Mouse (Mus musculus): Measurements from ENCODE around the gene Cdc16. TPM values are rescaled to one million over a fixed set of nuclear protein-coding genes. Genes with fewer than 3 reads are reported as not detected.
"Not testable (repeated sequence)": the region's sequence is repeated elsewhere in the genome, so short reads cannot be mapped to it uniquely, and the experiment has no call there.

Cdc16 gene
- polyA plus RNA-seq (2016; fragmentation: Nextera tagmentation; extraction: Ambion mirVana) = 210 and 233 TPM in 2 replicates

DNA sequence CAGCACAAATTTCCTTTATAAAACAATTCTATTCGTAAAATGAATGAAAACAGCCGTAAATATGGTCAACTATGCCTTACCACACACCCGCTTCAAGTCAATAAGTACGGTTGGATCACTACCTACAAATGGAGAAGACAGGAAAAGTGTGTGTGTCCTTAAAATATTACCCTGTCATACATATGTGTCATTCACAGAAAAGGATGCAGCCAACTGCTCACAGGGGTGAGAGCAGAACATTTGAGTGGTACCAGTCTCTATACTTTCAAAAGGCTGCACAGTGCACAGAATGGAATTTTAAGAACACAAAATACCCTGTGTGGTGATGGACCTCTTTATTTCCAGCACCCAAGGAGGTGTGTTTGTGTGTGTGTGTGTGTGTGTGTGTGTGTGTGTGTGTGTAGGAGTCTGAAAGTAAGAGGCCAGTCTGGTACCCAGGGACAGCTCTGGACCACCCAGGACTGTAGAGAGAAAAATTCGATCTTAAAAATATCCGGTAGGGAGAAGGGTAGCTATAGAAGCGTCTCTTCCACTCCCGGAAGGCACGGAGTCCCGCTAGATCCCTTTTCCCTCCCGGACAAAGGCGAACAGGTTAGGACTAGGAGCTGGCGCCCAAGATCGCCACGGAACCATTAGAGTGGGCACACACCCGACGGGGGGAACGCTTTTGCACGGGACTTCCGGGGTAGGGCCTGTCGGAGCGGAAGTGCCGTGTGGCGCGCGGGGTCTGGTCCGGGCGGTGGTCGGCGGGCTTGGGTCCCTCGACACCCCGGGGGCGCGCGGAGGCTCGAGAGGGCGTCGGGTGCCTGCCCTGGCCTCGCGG, at the start of gene Cdc16:
TSS of gene Cdc16 (plus strand) at position 695 of the 823 bp plus-strand sequence.
- H3K36me3 ChIP-seq = peaks cover 31% of the 10 kb centered on the region
- peaks cover 16% of the 10 kb centered on the region for H3K4me1 ChIP-seq
- DNase-seq (ENCODE audit: low spot score) = peak; percentile 97
- H3K9me3 ChIP-seq (replicated peaks) = no peaks in the 10 kb centered on the region
- H3K27me3 ChIP-seq (ENCODE audit: low read depth, poor library complexity, severe bottlenecking) = no peaks in the 10 kb centered on the region
- WGBS = 9% methylated on average over 40 of the region's 40 CpGs
- peak within 1 kb of the TSS; percentile 95 for H3K27ac ChIP-seq
- peak within 1 kb of the TSS; percentile 90 for H3K4me3 ChIP-seq

DNA sequence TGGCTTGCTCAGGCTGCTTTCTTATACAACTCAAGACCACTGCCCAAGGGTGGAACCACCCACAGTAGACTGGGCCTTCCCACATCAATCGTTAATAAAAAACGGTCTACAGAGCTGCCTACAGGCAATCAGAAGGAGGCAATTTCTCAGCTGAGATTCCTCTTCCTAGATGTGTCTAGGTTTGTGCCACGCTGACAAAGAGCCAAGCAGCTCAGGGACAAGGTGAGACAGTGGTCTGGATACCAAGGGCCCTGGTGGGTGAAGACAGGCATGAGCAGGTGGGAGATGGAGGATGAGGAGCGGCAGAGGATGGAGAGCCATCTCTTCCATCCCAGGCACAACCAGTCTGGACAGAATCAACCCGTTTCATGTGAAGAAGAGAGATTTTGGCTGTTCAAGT, 49.0 kb upstream of the Cdc16 start:
- H3K4me3 ChIP-seq = no peak overlapping the region
- H3K9me3 ChIP-seq (replicated peaks) = no peaks in the 10 kb centered on the region
- peaks cover 8% of the 10 kb centered on the region for H3K4me1 ChIP-seq
- H3K36me3 ChIP-seq = no peaks in the 10 kb centered on the region
- WGBS = 91% methylated on average over 5 of the region's 5 CpGs
- H3K27me3 ChIP-seq (ENCODE audit: low read depth, poor library complexity, severe bottlenecking) = no peaks in the 10 kb centered on the region
- no peak for DNase-seq (ENCODE audit: low spot score)
- H3K27ac ChIP-seq = no peak overlapping the region

DNA sequence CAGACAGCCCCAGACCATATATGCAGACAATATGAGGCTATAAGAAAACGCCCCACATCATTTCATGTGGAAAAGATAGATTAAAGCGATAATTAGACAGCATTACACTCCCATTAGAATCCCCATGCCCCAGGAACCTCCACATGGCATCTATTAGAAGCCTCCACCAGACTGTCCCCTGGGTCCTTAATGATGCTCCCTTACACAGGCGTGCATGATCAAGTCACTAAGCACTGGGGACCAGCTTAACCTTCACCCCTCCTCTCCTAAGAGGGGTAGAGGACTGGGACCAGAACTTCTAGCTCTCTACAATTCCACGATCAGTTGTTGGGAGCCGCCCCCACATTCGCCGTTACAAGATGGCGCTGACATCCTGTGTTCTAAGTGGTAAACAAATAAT, 38.5 kb upstream of the Cdc16 start:
- H3K36me3 ChIP-seq = no peaks in the 10 kb centered on the region
- DNase-seq (ENCODE audit: low spot score) = no peak
- H3K9me3 ChIP-seq (replicated peaks) = no peaks in the 10 kb centered on the region
- no peaks in the 10 kb centered on the region for H3K4me1 ChIP-seq
- WGBS = 94% methylated on average over 8 of the region's 8 CpGs
- H3K27me3 ChIP-seq (ENCODE audit: low read depth, poor library complexity, severe bottlenecking) = no peaks in the 10 kb centered on the region
- no peak overlapping the region for H3K4me3 ChIP-seq
- no peak overlapping the region for H3K27ac ChIP-seq

DNA sequence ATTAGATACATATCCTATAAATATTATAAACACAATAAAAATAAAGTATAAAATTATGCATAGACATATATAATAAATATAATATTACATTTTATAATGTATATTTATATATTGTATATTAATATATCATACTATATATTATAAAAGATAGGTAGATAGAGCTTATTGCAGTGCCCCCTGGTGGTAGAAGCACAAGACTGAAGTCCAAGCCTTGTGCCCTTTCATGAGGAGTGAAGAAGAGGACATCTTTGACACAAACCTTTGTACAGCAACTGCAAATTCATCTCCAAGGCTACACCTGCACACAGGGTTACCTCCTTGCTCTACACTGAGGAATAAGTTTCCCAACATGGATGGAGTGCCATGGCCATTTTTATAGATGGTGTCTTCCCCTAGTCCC, 31.8 kb upstream of the Cdc16 start:
- H3K4me3 ChIP-seq = no peak overlapping the region
- DNase-seq (ENCODE audit: low spot score) = peak; percentile 41
- H3K27ac ChIP-seq = no peak overlapping the region
- no peaks in the 10 kb centered on the region for H3K36me3 ChIP-seq
- H3K4me1 ChIP-seq = peaks cover 4% of the 10 kb centered on the region; the same call in 1 of the 2 replicates
- H3K27me3 ChIP-seq (ENCODE audit: low read depth, poor library complexity, severe bottlenecking) = no peaks in the 10 kb centered on the region
- H3K9me3 ChIP-seq (replicated peaks) = no peaks in the 10 kb centered on the region

DNA sequence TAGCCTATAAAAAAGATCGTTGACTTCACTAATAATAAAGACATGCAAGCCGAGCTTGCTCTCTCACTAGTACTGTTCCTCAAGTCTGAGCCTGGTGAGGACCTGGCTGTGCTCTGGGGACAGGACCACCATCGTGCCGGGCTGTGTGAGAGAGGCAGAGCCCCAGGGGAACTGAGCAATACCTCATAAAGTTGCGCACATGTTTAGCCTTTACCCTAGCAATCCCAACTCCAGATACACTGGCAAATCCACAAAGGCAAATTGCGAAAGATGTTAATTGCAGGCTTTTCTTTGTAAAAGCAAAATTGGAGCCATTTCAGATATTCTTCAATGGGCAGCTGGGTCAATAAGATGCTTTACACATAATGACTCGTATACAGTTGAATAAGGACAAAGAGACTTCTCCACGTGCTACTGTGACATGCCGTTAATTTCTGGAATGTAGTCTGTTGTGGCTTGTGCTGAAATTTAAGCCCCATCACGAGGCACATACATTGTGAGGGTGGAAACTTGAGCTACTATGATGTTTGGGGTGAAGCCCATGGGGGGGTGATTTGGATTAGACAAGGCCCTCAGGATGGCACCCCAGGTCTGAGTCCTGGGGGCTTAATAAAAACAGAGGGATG, 29.9 kb upstream of the Cdc16 start:
- peaks cover 4% of the 10 kb centered on the region; the same call in 1 of the 2 replicates for H3K4me1 ChIP-seq
- DNase-seq (ENCODE audit: low spot score) = no peak
- no peaks in the 10 kb centered on the region for H3K27me3 ChIP-seq (ENCODE audit: low read depth, poor library complexity, severe bottlenecking)
- no peak overlapping the region for H3K4me3 ChIP-seq
- no peaks in the 10 kb centered on the region for H3K9me3 ChIP-seq (replicated peaks)
- WGBS = 72% methylated on average over 10 of the region's 10 CpGs
- no peak overlapping the region for H3K27ac ChIP-seq
- no peaks in the 10 kb centered on the region for H3K36me3 ChIP-seq

DNA sequence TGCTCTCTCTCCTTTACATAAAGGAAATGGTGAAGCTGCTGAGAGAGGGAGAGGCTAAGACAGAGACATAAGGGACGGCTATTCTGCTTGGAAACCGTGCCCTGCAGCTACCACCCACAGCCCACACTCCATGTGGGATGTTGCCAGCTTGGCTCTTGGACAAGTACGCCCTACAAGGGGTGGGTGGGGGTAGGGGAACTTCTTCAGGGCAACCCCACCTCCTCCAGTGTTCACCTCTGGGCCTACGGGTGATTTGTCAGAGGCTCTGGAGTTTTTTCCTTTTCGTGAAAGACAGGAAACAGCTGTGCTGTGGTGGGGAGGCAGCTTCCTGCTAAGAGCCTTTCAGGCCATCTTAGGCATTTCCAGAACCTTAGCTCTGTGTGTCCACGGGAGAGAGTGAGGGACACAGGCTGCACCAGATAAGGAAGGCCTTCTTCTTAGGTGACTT, 17.1 kb upstream of the Cdc16 start:
- 61% methylated on average over 6 of the region's 6 CpGs for WGBS
- H3K27ac ChIP-seq = no peak overlapping the region
- H3K27me3 ChIP-seq (ENCODE audit: low read depth, poor library complexity, severe bottlenecking) = no peaks in the 10 kb centered on the region
- H3K36me3 ChIP-seq = no peaks in the 10 kb centered on the region
- H3K4me3 ChIP-seq = no peak overlapping the region
- H3K9me3 ChIP-seq (replicated peaks) = no peaks in the 10 kb centered on the region
- H3K4me1 ChIP-seq = peaks cover 6% of the 10 kb centered on the region
- no peak for DNase-seq (ENCODE audit: low spot score)

DNA sequence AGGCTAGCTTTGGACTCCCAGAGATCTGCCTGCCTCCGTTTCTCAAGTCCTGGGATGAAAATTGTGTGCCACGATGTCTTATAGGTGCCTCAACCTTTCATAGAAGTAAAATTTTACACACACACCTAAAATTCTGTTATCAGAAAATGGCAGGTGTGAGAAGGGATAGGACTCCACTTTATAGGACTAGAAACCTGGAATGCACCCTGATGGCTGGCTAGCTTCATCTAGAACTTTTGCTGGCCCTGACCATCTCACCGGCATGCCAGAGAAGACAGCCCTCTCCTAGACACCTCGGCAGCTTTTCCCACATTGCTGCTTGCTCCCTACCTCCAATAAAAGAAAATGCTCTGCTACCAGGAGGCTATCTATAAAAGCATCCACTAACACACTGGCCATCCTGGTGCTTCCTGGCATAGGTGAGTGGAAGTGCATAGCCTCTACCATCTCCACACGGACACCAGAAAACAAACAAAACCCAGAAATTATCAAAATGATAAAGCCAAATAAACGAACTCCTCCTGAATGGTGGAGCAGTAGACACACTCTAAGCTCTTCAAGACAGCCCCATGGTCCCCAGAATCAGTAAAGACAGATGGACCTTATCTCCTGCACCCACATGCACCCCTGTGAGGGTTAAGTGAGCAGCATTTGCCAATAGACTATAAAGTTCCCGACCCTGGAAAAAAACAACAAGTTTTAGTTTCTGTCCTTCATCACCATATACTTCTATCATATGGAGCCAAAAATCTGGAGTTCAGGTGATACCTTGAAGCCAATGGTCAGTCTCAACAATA, 16.5 kb upstream of the Cdc16 start:
- WGBS = 84% methylated on average over 7 of the region's 7 CpGs
- H3K4me3 ChIP-seq = no peak overlapping the region
- DNase-seq (ENCODE audit: low spot score) = no peak

DNA sequence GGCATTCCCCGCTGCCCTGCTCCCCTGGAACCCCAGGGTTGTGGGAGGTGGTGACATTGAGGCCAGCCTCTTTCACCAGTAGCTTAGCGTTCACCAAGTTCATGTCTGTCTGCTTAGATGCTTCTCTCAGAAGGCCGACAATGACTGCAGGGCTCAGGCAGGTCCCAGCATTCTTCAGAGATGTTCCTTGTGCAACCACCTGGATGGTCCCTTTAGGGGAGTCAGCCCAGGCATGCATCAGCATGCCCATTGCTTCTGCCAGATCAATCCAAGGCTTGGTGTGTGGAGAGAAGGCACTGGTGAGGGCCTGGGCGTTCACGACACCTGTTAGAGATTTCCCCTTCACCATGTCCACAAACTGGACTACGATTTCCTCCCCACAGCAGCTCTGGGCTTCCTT, 11.3 kb upstream of the Cdc16 start:
- not testable (repeated sequence) for H3K27me3 ChIP-seq (ENCODE audit: low read depth, poor library complexity, severe bottlenecking); DNase-seq (ENCODE audit: low spot score); H3K27ac ChIP-seq; H3K9me3 ChIP-seq (replicated peaks); H3K4me1 ChIP-seq; H3K36me3 ChIP-seq; H3K4me3 ChIP-seq
- WGBS = 85% methylated on average over 6 of the region's 6 CpGs

More for the DNA sequence above, 16.5 kb upstream of the Cdc16 start:
- Histone ChIP-seq H3K27ac (no peak overlapping the region), H3K9me3 (replicated peaks) (no peaks in the 10 kb centered on the region), H3K36me3 (no peaks in the 10 kb centered on the region), H3K27me3 (ENCODE audit: low read depth, poor library complexity, severe bottlenecking) (no peaks in the 10 kb centered on the region), H3K4me1 (peaks cover 6% of the 10 kb centered on the region)

DNA sequence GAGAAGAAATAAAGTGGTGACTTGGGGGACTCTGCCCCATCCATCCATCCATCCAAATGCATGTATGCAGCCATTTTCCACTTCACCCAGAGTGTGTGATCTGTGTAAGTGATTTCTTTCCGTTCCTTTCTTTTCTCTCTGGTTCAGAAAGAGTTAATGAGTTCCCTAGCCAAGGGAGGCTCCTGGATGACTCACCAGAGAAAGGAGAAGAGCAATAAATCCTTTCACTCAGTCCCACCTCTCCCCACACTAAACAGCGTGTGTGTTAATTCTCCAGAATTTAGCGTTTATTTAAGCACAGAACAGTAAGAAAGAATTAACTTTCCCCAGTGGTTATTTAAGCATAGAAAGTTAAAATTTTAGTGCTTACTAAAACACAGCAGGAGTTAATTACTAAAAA, 9.8 kb upstream of the Cdc16 start:
- DNase-seq (ENCODE audit: low spot score) = no peak

DNA sequence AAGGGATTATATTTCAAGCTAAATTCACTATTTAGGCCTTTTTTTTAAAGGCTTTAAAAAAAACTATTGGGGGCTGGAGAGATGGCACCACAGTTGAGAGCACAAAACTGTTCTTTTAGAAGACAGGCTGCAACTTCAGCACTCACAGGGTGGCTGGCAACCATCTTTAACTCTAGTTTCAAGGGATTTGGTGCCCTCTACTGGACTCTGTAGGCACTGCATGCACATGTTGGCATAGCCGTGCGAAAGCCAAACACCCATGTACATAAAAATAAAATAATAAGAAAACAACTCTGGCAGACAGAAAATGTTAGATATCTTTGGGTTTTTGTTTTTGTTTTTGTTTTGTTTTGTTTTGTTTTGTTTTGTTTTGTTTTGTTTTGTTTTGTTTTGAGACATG, 3.8 kb upstream of the Cdc16 start:
- Histone ChIP-seq H3K27ac (no peak overlapping the region), H3K4me3 (no peak overlapping the region), H3K4me1 (peaks cover 8% of the 10 kb centered on the region), H3K36me3 (no peaks in the 10 kb centered on the region), H3K27me3 (ENCODE audit: low read depth, poor library complexity, severe bottlenecking) (no peaks in the 10 kb centered on the region), H3K9me3 (replicated peaks) (no peaks in the 10 kb centered on the region)
- 20% methylated on average over 2 of the region's 2 CpGs for WGBS
- DNase-seq (ENCODE audit: low spot score) = peak; percentile 80

More for the DNA sequence above, 9.8 kb upstream of the Cdc16 start:
- Histone ChIP-seq H3K27me3 (ENCODE audit: low read depth, poor library complexity, severe bottlenecking) (no peaks in the 10 kb centered on the region), H3K27ac (no peak overlapping the region), H3K9me3 (replicated peaks) (no peaks in the 10 kb centered on the region), H3K36me3 (no peaks in the 10 kb centered on the region), H3K4me1 (peaks cover 7% of the 10 kb centered on the region; the same call in 1 of the 2 replicates), H3K4me3 (no peak overlapping the region)
- 7% methylated on average over 3 of the region's 3 CpGs for whole genome bisulfite sequencing

DNA sequence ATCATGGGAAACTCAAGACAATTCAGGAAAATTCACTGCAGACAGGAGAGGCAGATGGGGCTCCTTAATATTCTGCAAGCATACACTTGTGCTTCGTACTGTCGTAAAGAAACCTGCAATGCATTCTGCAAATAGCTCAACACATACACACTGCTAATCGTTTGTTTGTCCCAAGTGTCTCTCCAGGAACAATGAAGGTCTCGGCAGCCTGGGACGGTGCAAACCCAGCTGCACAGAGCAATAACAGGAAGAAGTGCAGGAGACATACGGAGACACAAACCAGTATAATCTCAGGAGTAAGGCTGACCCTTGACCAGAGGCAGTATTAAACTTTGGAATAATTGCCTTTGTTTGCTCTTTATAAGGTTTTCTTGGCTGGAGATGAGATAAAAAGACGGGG, 996 bp upstream of the Cdc16 start:
- Histone ChIP-seq H3K4me3 (no peak overlapping the region), H3K27ac (no peak overlapping the region), H3K27me3 (ENCODE audit: low read depth, poor library complexity, severe bottlenecking) (no peaks in the 10 kb centered on the region), H3K36me3 (peaks cover 24% of the 10 kb centered on the region), H3K9me3 (replicated peaks) (no peaks in the 10 kb centered on the region), H3K4me1 (peaks cover 16% of the 10 kb centered on the region)
- no peak for DNase-seq (ENCODE audit: low spot score)
- 86% methylated on average over 7 of the region's 7 CpGs for WGBS

DNA sequence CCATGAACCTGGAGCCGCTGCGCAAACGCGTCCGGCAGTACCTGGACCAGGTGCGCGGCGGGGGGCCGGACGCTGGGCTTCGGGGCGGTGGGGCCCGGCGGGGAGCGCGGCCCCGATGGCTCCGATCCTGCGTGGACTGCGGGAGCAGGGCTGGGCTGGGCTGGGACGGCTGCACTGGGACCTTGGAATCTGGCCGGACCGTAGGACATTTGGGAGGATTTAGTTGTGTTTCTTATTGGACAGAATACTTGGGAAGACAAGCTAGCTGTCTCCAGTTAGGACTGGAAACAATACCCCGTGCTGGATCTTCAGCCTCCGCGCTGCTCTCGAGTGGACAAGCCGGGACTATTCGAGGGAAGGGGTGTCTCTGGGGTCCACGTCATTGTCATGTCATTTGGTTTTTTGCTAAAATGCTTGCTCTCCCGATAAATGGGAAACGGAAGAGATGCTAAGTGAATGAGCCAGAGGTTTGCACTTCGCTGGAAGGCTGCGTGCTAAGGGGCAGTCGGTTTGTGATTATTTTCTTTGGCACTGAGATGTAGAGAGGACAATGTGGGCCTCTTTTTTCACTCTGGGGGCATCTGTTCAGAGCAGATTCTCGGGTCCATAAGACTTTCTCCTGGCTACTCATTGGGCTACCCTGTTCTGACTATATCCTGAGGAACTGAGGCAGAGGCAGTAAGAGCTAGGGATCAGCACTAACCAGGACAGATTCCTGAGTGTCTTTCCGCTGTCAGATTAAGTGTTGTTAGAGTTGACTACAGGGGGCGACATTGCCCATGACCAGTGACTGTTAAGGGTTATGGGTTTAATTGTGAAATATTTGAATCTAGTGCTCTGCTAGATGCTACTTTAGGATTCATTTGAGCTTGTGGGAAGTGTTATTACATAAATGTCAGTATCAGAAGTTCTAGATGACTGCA, 590 bp downstream of the Cdc16 start:
- H3K36me3 ChIP-seq = peaks cover 40% of the 10 kb centered on the region
- no peaks in the 10 kb centered on the region for H3K27me3 ChIP-seq (ENCODE audit: low read depth, poor library complexity, severe bottlenecking)
- peak overlapping the region; percentile 90 for H3K4me3 ChIP-seq
- 2% methylated on average over 38 of the region's 38 CpGs for WGBS
- H3K9me3 ChIP-seq (replicated peaks) = no peaks in the 10 kb centered on the region
- peaks cover 16% of the 10 kb centered on the region for H3K4me1 ChIP-seq
- peak overlapping the region; percentile 95 for H3K27ac ChIP-seq
- DNase-seq (ENCODE audit: low spot score) = peak; percentile 38
